Mouse (Mus musculus) cerebellum, adult 11 months (tissue): Measurements from ENCODE around the gene Elk3.

ENCODE experiments used
- DNase-seq: peaks from one replicate; pipeline ENCODE4 v3.0.0; 2022

The Elk3 gene

DNA sequence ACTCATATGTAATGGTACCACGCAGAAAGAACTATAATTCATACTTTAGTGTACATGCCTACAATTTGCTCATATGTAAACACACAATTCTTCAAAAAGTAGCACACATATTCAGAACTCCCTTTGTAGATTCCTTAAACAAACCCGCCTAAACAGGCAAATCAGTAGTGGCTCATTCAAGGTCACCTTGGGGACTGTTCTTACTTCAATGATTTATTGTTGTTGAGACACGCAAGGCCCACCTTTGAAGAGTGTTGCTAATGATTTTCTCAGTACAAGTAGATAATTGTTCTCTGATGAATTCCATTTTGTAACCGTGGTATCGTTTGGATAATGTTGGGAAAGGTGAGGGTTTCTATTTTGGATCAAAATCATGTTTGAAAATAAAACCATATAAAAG is 17.4 kb upstream of the Elk3 start:
- no peak for DNase-seq

DNA sequence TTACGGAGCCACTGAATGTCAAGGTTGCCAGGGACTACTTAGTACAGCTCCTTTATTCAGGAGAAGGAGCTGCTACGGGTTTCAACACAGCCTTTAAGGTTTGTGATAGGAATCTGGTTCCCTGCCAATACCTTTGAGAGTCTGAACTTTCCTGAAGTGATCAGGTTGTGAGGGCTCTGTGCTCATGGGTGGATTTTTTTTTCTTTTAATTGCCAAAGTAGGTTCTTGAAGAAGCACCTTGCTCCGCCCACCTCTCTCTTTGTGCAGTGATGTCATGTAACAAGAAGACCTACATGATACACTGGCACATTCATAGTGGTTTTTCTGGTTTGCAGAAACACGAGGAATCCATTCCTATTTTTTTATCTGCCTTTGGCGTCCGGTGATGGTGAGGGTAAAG is 16.3 kb upstream of the Elk3 start:
- DNase-seq: no peak

DNA sequence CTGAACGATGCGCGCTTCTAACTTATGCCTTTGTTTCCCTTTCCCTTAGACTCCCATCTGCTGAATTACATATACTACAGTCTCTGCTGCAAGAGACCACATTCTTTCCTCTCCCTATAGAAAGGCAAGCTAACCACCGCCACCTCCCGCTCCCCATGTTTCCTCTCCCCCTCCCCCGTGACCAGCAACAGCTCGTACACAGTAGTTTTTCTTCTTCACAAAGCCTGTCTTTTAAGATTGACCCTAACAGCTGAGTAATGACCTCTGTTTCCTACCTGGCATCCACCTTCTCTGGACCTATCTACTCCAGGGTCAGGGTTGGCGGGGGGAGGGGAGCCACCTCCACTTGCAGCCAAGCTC is 15.8 kb upstream of the Elk3 start:
- no peak for DNase-seq

DNA sequence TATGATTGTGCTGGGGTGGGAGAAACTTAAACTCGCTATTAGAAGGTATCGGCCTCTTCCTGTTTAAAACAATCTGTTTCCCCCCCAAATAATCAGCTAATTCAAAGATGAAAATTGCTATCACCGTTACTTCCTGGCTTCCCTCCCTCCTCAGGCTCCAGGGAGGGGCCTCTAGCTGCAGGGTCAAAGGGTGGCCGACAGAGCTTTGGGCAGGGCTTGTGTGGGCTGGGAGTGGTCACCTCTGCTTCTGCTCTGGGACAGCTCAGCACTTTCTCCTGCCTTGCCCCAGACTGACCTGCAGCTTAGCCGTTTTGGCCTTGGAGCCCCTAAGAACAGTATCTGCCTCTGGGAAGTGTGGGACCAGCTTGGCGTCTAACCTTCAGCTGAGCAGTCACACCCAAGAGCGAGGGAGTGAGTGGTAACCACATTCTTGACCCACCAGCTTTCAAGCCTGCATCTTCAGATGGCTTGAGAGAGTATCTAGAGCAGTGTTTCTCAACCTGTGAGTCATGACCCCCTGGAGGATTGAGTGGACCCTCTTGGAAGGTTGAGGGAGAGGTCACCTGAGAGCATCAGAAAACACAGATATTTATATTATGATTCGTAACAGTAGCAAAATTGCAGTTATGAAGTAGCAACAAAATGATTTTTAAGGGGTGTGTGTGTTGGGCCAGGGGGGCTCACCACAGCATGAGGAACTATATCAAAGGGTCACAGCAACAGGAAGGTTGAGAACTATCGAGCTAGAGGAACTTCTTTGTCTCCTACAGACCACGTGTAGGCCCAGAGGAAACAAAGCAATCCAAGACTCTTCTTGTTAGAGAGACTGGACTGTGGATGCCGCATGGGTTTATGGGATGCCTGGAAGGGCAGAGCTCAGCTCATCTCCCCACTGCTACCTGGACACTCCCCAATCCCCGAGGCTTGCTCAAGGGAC is 15.1 kb upstream of the Elk3 start:
- DNase-seq: no peak

DNA sequence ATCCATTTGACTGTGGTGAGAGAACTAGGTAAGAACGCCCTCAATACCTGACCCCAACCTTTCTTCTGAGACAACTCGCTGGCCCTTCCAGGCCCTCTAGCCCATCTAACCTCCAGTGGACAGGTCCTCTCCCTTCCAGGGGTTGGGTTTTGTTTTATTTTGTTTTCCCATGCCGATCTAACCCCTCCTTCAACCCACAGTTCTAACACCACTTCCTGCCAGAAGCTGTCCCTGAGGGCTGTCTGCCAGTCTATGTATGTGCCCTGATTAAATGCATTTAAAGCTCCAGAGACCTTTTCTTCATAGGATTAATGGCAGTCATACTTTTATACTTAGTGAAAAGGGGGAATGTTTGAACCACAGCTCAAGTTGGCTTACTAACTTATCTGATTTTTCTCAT is 14.4 kb upstream of the Elk3 start:
- DNase-seq: no peak

DNA sequence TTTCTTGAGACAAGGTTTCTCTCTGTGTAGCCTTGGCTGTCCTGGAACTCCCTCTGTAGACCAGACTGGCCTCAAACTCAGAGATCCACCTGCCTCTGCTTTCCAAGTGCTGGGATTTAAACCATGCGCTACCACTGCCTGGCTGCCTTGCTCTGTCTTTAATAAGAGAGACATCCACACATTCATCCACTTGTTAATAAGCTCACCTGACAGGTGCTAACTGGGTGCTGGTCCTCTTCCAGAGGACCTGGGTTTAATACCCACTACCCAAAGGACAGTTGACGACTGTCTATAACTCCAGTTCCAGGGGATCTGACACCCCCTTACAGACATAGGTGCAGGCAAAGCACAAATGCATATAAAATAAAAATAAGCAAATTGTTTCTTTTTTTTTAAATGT is 13.5 kb upstream of the Elk3 start:
- no peak for DNase-seq

DNA sequence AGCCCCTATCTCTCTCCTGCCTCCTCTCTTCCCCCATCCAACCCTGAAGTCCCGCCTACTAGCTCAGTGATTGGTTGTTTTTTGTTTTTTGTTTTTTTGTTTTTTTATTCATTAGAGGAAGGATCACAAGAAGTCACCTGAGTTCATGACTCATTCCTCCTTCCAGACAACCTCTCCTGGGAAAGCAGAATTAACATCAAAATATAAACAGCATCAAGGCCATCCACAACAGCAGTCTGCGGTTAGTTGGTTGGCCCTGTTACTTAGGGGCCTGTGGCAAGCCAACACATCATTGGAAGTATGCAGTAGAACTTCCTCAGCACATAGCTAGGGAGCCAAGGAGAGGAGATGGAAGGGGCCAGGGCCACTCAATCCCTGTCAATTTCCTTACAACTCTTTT is 12.7 kb upstream of the Elk3 start:
- no peak for DNase-seq

DNA sequence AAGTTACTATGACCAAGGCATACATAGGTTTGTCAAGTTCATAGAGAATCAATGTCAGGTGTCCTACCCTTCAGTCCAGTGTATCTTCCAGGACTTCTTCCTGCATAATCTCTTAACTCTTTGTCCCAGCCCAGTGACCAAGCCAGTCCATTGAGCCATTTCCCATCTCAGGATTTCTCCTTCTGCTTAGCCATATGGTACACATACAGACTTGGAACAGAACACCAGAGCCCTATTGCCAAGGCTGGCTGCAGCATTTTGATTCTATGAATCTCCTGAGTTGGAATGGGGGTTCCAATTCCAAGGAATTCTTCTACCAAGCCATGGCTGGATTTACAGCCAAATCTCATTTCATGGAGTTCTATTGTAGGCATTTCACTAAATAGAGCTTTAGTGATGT is 10.8 kb upstream of the Elk3 start:
- DNase-seq: peak; percentile 9

DNA sequence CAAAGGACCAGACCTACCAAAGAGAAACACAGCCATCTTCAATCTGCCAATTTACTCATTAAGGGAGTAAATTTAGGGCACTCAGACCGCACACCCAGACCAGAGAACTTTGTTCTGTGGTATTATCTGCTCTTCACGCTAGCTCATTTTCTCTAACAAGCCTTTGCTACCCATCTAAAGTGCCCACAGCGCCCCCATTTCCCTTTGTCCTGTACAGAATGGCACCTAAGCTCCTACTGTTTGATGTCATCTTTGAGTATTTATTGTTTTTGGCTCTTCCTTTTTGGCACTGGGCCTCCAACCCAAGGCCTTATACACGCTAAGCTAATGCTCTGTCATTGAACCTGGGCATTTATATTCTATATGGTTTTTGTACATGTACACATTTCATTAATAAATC is 9.2 kb upstream of the Elk3 start:
- no peak for DNase-seq

DNA sequence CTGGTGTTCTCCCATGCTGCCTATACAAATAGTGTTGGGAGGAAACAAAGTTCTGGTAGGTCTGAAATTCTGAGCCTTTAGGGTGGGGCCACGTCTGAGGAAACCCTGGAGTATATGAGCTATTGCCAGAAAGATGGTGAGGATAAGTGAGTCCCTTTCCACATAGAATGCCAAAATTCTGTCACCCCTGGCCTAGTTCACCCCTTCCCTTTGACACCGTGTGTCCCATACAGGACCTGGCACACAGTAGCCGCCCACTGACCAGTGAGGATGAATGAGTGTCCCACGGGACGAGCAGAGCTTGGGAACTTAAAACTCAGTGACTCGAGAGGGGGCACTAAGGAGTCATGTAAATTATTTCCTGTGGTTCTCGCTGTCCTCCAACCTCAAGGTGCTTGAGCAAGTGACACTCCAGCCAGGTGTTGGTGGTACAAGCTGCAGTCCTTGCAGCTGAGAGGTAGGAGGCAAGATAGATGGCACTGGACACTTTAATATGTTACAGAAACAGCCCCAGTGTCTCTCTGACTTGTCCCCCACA is 8.7 kb upstream of the Elk3 start:
- no peak for DNase-seq

DNA sequence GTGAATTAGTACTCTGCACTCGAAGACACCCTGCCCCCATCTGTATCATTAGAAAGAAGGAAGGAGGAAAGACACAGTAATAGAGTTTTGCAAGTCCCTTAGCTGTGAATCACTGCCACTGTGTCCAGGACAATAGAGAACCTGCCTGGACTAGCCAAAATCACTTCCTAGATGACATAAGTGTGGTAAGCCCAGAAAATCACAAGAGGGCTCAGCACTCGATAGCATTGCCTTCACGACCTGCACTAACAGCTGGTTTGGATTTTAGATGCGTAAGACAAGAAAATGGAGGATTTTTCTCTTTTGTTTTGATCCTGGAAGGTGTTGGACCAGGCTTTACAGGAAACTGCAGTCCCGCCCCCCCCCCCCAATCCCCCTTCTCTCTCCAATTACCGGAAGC is 6.0 kb upstream of the Elk3 start:
- no peak for DNase-seq

DNA sequence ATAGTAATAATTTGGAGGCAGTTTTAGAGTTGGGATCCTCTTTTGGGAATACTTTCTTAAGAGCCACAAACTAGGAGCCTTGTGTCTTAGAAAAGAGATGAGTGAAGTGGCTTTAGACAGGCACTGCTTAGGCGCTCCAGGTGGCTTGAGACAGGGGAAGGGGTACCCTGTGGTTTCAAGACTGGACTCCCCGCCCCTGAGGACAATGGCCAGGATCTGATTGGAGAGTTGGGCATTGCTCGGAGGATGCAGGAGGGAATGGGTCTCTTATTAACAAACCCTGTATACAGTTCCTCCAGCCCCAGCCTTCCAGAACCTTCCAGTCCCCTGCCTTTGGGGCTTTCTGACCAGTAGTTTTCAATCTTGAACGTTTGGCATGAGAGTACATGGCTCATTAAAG is 641 bp upstream of the Elk3 start:
- DNase-seq: no peak

DNA sequence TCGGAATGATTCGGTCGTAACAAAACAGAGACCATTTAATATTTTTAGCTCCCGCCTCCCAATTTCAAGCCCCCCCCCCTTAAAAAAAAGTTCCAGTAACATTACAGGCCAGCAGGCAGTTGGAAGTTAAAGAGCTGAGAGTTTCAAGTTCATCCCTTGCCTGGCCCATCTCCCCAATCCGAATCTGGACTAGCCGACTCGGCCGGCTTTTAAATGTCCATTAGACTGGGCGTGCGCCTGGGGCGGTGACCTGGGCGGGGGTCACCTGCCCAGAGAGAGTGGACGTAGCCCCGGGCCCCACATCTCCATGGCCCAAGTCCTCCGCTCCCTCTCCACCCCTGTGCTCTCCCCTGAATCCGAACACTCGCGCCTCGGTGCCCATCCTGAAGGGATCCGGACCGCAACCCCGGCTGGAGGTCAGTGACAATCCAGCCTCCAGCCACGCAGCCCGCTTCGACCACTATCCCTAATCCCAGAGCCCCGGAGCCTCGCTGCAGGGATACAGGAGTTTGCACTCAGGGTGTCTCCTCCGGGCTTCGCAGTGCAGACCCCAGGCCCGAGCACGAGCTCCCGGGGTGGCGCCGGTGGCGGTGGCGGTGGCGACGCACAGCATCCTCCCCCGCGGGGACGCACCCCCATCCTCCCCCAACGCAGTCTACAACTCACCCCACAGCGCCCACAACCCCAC is 857 bp downstream of the Elk3 start:
- no peak for DNase-seq

DNA sequence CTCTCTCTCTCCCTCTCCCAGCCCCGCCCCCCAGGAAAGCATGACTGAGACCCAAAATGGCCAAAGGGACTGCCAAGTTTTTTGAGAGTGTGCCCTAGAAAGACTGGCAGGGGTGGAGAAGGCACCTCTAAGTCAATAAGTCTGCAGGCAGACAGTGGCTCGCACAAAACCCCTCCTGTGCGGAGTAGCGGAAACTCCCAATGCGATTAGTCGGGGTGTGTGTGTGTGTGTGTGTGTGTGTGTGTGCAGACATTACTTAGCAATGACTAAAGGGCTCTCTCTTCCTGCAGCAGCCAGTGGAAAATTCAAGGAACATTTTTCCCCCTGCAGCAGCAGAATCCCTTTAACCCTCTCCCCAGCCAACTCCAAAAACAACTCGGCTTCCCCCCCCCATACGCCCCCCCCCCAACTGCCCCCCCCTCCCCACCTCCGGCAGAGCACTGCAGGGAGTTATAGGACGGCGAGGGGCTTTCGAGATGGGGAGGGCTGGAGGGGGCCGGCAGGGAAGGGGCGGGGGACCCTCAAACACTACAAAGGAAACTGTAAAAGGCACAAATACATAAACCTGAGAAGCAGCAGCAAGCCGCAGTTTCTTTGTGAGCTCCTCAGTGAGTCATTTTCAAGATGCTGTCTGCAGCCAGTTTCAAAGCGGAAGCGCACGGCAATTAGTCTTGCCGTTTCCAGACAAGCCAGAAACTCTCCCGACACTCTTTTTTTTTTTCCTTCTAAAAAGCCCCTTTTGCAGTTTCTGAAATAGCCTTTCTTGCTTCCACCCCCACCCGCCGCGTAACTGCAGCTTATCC is 1.6 kb downstream of the Elk3 start:
- no peak for DNase-seq

DNA sequence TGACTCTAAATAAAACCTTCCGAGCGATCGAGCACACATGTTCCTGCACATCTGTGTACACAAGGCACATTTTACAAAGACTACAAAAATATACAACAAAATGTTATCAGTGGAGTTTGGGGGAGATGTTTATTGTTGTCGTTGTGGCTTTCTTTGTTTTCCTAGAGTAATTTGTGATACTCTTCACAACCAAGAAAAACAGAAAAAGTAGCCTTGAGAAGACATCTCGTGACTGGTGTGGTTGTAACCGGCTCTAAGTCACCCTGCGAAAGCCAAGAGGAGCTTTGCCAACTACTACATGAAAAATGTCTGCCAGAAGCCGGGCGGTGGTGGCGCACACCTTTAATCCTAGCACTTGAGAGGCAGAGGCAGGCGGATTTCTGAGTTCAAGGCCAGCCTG is 4.6 kb downstream of the Elk3 start:
- DNase-seq: no peak

DNA sequence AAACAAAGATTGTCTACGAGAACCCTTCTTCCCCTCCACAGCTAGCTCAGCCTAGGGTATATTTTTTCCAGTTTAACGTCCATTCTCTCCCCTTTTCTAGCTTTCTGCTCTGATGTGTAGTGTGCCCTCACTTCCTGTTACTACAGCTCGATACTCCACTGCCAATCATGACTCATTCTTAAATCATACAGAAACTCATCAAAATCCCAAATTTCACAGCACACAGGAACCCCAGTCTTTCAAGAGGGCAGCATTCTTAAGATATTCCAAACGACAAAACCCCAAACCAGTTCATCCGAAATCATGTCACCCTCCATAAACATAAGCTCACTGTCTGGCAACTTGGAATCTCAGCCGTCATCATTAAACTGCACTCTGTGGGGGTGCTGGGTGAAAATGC is 5.0 kb downstream of the Elk3 start:
- no peak for DNase-seq

DNA sequence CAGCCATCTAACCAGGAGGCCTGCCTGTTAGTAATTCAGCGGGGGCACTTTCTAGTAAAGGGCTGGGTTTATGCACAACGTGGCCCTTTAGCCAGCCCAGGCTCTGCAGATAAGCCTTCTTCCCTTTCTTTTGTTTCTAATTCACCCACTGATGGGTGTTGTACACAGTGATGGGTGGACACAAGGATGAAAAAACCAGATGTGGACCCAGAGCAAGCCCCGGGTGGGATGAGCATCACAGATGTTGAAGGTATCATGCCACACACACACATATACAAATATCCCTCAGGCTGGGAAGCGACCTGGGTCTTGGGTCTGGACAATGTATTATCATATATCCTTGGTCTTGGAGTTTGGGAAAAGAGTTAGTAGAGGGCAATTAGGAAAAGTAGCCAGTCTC is 7.7 kb downstream of the Elk3 start:
- no peak for DNase-seq

DNA sequence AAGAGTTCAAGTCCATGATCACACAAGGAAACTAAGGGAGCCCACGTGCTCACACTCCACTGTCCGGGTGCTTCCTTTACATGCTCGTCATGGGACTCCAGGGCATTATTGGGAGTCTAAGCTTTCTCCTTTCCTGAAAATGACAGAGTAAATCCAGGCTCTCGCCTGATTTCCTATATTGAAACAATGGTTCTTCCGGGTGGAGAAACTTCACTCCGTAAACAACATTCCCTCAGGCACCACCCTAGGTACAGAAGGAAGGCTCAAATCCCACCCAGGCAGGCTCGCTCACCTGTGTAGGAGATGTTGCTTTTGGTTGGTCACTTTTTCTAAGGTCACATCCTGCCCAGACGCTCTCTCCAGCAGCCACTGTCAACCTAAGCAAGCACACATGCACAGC is 9.1 kb downstream of the Elk3 start:
- no peak for DNase-seq

DNA sequence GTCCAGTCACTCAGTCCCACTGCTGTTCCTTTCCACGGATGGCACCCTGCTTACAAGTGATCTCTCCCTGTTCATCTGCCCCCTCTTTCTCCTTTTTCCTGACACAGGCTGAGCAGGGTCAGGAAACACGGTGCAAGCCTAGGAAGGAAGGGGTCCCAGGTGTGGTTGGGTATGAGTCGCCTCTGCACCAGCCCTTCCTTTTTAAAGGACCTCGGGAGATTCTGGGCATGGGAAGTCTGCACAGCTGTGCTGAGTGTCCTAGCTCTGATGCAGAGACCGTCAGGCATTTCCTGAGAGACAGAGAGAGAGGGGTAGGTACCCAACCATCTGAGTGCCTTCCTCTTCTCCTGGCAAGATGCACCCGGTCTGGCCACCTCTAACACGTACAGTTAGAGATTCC is 12.7 kb downstream of the Elk3 start:
- no peak for DNase-seq

DNA sequence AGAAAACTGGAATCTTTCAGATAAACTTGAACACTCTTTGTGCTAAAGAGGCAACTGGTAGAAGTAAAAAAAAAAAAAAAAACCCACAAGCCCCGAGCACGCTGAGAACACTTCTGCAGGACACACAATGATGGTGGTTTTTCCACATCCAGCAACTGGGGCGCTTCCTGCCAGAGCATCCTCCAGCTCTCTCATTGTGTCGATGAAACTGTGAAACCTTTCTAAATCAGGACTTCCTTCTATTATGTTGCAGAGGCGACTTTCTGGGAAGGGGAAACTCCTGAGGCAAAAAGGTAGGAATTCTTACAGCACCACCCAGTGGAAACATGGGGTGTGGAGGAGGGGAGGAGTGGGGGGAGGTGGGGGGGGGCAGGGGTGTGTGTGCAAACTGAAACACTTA is 13.2 kb downstream of the Elk3 start:
- no peak for DNase-seq

DNA sequence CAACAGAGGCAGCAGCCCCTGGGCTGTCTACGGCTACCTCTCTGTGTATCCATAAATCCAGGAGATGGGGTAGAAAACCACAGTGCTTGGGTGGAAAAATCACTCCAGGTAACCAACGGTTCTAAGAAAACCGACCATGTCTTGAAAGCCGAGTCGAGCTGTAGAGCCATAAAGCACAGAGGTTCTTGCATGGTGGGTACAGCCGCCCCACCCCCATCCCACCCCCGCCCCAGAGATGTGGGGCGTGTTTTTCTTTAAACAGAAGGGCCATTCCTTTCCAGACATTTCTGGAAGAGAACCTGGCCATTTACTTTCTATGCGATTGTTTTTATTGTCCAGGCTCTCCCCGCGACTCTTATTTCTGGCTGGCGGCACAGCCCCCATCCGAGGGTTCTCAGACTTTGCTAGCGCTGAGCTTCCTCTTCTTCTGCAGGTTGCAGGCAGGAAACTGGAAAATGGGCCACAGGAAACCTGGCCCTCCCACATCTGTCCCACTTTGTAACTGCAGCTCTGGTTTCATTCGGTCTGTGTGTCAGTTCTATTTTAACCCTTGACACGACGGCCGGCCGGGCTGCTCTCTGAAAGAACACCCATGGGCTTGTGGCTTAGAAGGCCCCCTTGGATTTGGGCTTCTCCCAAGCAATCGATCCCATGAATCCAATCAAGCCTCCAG is 16.3 kb downstream of the Elk3 start:
- no peak for DNase-seq

DNA sequence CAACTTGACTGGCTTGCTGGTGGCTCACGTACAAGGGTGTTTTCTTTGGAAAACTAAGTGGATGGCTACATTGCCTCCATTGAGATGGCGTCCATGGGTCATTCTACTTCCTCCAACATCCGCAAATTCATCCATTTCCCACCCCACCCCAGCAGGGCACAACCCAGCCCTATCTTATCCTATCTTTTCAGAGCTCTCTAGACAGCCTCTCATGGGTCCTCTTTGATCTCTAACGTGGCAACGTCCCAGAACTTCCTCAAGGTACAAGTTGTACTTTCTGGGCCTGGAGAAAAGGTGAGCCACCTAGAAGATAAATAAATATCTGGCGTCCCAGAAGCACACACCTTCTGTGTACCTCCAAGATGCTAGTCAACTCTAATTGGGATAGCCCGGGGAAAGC is 17.3 kb downstream of the Elk3 start:
- no peak for DNase-seq

DNA sequence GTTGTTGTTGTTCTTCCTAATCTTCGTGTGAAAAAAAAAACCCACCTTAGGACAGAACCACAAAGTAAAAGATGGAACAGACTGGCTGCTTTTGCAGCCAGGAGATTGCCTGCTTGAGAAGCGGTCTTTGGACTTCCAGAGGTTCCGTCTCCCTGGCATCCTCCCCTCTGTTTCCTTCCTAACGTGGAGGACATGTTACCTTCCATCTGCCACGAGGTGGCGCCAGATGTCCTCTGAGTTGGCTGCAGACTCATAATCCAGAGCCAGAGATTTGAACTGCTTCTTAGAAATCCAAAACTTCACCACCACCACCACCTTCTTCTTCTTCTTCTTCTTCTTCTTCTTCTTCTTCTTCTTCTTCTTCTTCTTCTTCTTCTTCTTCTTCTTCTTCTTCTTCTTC is 19.1 kb downstream of the Elk3 start:
- peak; percentile 75 for DNase-seq
